Mouse (Mus musculus) cerebellum, adult (tissue): ENCODE data around the gene Klhl29.

Experiments used
- ATAC-seq: cut with Nextera tagmentation; 2 replicates; pipeline ENCODE4 v1.9.2; 2017; ENCODE audit warnings: mild to moderate bottlenecking, moderate library complexity, mixed read lengths; ENCODE audit not compliant: insufficient number of reproducible peaks, low FRiP score, low TSS enrichment

Gene Klhl29

DNA sequence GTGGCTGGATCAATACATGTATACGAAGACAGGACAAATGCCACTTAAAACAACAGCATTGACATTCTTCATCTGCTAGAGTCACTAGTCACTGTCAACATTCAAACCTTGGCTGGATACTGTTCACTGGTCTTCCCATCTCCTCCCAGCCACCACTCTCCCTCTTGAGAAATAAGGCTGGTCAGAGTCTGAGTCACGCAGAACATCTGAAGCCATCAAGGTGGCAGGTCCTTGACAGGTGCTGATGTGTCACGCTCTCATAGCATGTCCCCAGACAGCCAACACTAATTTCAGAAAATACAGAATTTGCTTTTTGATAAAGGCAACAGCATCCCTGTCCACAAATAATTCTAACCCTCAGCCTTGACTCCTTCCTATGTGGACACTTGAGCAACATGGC, 116.7 kb downstream of the Klhl29 start:
- ATAC-seq = no peak

DNA sequence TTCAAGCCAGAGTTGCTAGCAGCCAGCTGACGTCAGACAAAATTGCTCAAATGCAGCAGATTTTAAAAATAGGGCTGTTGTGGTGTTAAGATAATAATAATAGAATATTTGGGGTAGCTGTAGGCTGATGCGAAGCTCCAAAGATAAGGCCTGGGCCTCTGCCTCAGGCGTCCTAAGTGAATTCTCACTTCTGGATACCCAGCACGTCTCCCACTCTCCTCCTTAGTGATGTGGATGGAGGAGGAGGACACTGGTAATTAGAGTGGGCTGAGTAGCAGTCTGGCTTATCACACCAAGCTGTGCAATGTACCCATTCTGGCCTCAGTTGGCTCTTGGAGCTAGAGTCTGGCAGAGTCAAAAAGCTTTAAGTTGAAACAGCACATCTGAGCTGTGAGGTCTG, 118.3 kb downstream of the Klhl29 start:
- ATAC-seq = no peak

DNA sequence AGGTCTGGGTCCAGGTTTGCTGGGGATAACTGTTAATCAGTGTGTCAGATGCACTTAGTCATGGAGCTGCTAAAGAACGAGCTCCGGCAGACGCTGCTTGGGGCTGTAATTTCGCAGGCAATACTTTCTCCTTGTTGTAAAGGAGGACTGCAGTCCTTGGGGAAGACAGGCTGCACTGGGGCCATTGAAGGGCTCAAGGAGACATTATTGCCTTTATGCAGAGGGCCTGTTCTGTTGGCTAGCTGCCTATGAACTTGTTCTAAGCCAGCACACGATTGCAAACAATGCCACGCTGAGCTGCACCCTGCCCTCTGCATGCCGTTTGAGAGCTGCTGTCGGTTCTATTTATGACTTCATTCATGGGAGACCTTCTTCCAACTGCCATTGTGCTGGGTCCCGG, 120.4 kb downstream of the Klhl29 start:
- ATAC-seq = no peak

DNA sequence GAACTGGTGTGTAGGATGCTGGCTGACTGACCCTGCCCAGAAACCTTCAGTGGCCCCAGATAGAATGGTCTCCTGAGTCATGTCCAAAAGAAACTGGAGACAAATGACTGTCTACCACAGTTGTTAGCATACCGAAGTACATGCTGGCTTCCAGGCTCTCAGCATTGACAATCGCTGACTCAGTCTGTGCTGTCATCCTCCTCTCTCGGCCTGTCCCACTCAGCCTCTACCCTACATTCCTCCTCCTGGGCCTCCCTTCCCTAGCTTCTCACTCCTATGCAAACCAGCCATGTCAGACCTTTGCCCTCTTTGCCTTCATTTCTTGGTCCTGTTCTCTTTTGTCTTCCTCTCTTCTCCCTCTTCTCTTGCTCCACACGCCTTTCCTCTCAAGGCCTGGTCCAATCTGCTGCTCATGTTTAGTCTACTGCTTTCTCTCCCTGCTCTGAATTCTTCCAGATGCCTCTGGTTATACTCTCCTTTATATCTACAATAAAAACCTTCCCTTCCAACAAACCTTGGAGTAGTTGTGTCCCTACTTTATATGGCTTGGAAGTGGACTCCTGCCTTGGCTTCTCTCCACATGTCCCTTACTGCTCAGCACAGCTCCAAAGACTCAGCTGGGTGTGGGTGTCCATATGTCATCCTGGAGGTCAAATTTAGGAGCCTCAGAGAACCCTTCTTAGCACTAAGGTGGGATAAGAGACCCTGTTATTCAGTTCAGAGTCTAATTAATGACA, 121.1 kb downstream of the Klhl29 start:
- ATAC-seq = no peak

DNA sequence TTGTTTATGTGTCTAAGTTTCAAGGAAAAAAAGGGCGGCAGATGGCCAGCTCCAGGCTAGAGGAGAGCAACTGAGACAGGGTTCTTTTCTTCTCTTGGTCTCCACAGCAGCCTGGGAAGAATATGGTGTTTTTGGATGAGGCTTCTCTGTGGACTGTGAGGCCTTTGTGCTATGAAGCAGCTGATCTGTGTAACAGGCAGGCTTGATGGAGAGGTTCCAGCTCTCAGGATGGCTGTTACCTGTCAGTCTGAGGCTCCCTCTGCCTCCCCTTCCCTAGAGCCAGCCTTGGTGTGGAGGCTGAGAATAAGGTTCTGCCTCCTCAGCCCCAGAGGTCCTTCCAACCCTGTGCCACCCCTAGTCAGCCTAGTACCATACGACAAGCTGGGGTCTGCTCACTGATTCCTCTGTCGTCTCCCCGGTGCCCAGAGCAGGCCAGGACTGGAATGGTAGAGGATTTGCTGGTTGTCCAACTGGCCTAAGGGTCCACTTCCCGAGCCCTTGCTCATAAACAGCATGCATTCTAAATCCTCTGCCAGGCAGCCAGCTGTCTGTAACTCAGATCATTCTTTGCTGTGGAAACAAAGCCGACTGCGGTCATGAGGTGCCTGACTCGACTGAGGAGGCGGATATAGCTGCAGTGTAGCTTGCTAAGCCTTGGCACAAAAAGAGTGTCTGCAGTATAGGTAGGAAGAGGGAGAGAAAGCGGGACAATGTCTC, 122.0 kb downstream of the Klhl29 start:
- peak; percentile 22; the same call in 1 of the 2 replicates for ATAC-seq

DNA sequence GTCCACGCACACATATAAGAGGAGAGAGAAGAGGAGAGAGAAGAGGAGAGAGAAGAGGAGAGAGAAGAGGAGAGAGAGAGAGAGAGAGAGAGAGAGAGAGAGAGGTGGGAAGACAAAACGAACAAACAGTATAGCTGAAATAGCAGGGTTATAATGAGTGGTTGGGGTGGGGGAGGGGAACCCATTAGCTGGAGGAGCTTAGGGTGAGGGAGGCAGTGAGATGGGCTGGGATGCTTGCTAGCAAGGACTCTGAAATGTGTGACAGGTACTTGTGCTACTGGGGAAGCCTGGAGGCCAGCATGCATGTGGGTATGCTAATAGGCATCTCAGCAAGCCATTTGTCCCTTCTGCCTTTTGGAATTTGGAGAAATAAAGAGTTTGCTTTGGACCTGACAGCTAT, 122.9 kb downstream of the Klhl29 start:
- no peak for ATAC-seq

DNA sequence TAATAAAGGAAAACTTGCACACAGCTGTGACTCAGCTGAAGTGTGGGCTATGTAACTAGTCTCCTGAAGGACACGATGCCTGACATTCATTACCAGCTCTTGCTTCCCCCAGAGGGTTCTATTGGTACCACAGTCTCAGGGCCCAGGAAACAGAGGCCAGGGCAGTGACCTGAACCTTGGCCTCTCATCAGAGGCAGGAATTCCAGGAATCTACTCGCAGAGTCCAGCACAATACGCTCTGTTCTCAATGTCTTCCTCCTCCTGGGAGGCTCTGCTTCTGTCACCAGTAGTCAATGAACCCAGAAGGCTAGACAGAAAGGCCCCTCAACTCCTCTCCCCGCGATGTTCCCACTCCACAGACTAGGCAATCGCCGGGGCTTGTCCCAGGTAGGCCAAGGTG, 125.4 kb downstream of the Klhl29 start:
- no peak for ATAC-seq

DNA sequence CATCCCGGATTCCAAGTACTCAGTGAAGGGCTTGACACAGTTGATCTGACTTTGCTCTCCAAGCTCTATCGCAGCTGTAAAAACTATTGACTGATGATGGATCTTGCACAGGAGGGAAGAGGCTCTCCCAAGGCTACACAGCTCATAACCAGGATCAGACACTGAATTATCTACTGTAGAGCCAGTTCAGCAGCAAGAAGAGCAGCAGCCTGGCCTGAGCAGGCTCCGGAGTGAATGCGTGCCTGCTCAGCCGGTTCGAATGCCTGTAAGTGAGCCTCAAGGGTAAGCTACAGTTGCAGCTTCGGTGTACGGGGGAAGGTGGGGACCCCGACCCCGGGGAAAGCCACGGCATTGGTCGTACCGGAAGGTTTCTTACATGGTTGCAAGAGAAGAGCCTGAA, 126.4 kb downstream of the Klhl29 start:
- no peak for ATAC-seq

DNA sequence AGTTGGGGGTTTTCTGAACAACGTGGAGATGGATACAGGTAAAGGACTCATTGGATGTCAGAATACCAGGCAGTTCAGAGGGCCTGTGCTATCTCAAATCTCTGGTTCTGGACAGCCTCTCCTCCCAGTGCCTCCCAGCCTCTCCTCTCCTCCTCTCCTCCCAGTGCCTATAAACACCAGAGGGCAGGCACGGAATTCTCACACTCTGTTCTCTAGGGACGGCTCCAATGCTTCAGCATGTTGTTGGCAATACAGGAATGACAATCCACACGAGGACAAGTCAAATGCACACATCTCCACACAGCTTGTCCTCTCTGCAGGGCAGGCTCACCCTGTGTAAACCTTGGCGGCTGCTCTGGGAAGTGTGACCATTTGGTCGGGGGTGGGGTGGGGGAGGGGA, 128.0 kb downstream of the Klhl29 start:
- ATAC-seq = peak; percentile 22; the same call in 1 of the 2 replicates

DNA sequence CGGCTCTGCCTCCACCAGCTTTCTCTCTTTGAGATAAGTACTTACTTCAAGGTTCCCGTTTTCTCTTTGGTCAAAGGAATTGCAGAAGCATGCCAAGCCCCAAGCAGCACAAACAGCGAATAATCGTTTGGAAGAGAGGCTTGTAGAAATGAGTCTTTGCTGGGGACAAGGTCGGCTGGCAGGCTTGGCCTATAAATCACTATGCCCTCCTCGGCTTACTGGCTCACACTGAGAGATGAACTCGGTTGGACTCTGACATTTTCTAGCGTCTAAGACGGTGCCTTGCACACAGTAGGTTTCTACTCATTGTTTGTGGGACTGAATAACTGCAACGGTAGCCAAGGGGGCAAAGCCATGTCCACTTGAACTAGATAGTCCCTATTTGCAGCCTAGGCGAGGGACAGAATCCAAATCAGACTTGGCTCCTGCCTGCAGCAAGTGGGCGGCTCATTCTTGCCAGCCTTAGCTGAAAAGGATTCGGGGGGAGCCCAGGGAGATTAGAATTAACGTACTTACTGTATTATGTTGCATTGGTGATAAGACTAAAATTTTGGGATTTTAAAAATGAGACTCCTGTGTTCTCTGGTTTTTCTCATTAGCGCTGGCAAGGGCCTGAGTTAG, 128.7 kb downstream of the Klhl29 start:
- no peak for ATAC-seq

DNA sequence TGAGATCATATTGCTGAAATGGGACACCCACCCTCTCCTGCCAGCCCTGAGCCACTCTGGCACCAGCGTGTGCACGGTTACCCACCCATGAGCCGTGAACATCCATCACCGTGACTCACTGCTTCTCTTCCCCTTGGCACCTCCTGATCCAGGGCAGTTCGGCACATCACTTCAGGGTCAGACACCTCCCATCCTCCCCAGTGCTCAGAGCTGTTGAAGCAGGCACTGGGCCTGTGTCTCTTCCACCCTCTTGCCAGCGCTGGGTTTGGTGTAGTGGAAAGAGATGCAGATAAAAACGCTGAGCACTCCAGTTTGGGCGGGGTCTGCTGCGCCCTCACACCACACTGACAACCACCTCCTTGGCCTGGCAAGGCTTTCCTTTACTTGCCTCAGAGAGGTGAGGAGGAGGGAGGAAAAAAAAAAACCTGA, 129.3 kb downstream of the Klhl29 start:
- ATAC-seq = no peak

DNA sequence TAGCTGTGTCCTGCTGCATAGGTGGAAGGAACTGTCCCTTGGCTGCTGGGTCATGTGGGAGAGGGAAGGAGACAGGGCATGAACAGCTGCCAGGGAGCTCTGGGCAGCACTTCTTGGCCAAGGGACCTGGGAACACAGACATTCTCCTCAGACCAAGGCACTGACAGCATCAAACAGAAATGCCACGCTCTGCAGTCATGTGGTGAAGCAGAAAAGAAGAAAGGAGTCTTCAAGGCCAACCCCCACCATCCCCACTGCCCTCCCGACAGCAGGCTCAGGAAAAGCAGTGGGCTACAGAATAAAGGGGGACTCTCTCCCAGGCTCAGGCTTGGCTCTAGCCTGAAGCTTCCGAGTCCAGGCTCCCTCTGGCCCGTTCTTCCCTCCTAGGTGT, 130.3 kb downstream of the Klhl29 start:
- no peak for ATAC-seq

DNA sequence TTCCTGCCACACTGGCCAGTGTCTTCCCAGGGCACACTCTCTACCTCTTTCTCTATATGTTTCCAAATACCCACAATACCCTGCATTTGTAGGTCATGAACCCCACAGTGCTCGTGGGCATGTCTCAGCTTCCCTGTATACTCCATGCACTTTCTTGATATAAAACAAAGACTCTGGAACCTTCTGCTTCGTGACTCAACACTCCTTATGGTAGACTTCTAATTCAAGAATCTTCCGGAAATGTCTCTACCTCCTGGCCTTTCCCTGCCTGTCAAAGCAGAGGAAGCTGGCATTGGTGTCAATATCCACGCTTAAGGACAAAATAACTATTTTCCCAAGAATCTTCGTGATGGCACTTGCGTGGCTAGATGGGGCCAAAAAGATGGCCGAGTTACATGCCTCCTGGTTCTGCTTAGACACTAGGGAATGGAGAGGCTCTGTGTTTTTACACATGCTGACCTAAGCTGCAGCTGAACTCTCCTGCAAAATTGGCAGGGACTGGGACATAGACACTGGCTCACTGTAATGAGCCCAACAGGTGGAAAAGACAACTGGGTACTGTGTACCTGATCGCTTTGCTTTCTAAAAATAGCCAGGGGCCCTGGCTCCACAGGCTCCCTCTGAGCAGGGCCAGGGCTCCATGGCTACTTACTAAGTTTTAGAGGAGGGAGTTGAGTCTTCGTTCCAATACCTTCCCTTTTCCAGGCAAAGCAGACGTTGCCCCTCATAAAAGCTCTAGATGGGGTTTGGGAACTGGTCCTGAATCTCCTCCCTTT, 130.9 kb downstream of the Klhl29 start:
- no peak for ATAC-seq

DNA sequence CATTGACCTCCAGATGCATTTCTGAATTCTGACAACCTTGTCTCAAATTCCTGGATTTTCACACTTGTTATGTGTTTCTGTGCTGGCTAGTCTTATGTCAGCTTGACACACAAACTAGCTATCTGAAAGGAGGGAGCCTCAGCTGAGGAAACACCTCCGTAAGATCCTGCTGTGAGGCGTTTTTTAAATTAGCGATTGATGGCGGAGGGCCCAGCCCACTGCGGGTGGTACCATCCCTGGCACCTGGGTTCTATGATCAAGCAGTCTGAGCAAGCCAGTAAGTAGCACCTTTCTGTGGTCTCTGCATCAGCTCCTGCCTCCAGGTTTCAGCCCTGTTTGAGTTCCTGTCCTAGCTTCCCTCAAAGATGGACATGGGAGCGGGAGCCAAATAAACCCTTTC, 131.6 kb downstream of the Klhl29 start:
- ATAC-seq = no peak

DNA sequence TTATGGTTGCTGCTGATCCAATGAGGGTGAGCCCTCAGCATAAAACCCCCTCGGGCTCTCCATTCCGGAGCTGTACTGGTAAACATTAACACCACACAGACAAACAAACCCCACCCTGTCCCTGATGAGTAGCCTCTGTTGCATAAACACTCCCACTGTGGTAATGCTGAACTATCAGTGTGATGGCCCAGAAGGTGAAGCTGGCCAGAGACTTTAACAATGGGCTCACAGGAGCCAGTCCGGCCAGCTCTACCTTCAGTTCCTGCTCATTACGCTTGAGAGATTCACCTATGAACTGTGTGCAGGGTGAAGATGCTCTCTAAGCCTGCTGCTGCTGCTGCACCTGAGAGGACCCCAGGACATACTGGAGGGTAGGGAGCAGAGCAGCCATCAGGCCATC, 132.0 kb downstream of the Klhl29 start:
- ATAC-seq = no peak

DNA sequence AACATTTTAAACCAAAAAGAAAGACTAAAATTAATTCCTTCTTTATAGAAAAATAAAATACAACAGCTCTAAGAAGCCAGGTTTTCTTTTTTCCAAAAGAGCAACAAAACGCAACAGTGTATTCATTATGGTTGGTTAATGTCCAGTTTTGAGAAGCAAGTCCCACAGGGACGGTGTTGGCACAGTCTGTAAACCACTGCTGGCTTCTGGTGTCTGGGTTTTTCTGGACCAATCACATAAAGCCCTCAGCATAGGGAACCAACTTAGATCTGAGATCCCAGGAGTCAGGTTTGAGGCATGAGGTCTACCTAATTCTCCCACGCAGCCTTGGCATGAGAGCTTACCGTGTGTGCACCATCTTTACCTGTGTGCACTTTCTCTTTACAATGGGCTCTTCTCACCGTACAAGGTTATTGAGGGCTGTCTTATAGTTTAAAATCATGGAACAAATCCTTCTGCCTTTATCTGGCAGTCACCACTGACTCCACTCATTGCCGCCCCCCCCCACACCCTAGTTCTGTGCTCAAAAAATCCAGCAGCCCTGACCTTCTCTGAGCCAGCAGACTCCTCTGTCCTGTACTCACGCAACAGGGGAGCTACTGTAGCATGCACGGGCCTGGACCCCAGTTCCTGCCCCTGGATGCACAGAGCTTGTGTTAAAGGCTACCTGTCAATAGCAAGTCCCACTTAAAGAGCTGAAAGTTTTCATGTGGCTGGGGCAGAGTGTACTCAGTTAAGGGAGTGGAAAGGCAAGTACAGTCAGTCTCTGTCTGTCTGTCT, 132.7 kb downstream of the Klhl29 start:
- ATAC-seq = no peak

DNA sequence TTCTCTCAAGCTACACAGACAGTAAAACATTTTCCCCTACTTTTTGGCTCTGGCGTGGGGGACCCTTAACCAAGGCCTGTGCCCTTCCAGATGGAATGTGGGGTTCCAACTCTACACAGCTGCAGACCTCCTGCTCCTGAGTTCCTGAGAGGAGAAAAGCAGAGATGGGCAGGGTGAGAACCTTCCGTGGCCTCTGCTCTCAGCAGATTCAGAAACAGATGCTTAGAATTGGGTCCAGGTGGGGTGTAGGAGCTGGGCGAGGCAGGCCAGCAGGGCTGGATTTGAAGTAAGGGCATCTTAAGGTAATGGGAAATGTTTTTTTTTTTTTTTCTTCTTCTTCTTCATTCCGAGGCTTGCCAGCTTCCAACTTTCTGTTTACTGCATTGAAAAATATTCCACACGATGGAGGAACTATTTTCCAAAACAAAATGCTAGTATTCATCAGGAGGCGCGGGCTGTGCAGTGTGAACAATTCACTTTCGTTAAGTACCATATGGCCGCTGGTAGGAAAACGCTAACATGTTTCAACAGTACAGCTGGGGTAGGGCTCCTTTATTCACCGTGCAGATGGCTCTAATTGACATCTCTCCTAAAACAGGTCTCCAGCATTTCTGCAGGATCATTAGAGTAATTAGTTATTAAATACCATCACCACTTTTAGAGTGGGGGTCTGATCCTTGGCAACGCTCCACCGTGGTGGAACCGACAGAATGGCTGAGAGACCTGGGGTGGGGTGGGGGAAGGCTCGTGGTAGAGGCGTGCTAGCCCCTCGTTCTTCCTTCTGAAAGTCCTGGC, 135.8 kb downstream of the Klhl29 start:
- no peak for ATAC-seq

DNA sequence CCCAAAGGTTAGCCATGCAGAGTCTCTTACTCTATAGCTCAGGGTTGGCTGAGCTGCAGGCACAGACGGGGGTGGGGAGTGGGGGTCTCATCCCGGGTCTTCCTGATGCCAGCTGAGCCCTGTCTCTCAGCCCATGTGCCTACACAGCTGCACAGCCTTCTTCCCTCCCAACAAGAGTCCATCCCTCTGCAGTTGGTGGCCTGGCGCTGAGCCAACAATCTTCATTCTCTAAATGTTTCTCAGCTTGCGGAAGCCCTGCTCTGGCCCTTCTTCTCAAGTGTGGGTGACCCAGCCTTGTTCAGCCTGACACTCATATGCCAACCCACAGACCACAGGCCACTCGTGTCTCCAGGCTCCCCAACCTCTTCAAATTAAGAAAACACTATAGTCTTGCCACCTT, 138.4 kb downstream of the Klhl29 start:
- no peak for ATAC-seq

DNA sequence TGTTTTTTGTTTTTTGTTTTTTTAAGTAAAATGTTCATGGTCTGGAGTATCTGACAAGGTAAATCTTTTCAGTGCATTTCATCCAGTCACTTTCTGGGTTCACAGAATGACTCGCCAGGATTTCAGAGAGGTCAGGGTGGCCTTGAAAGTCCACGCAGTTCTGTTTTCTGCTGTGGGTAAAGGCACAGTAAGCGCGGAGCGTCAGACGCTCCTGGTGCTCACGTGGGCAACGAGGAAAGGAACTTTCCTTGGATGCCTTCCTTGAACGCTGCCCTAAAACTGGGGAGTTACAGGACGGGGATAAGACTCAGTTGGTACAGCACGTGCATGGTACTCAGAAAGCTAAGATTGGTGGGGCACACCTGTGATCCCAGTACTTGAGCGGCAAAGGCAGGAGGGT, 139.9 kb downstream of the Klhl29 start:
- no peak for ATAC-seq
